Mouse (Mus musculus) megakaryocyte, embryonic 14.5 days (primary cell): ENCODE results near the gene Pdzrn3.

Experiments used
- FLI1 ChIP-seq: IDR thresholded peaks from 2 replicates; pipeline ENCODE4 v1.6.1; 2012; ENCODE audit warnings: low read length, inconsistent platforms, mixed read lengths
- GATA1 ChIP-seq: IDR thresholded peaks from 3 replicates; pipeline ENCODE4 v1.6.1; 2012; ENCODE audit warnings: mixed read lengths, low read length, inconsistent platforms, borderline replicate concordance

- TF ChIP-seq GATA1 (no peak), FLI1 (no peak)
Observed at GRCm38 (mm10) chr6:101191576-101191975, 186.1 kb downstream of the Pdzrn3 start.
